Mouse (Mus musculus) gastrocnemius, postnatal 4 days (tissue): ENCODE measurements around the gene Fam187b. TPM values are rescaled to one million over a fixed set of nuclear protein-coding genes. Genes with fewer than 3 reads are reported as not detected.

Experiments
- DNase-seq, 2 experiments: peaks; one replicate each; pipeline ENCODE4 v3.0.0; 2021 to 2022; ENCODE audit warnings: low spot score in 2 of 2, mixed read lengths in 2 of 2
- total RNA-seq, 2 experiments: library from RNA; stranded (reverse); gene quantifications; 2 replicates each; pipeline ENCODE4 v1.2.3; 2021

Fam187b gene
- total RNA-seq, 2 experiments from 2014 or later = 0.20 TPM; not detected in 1

DNA sequence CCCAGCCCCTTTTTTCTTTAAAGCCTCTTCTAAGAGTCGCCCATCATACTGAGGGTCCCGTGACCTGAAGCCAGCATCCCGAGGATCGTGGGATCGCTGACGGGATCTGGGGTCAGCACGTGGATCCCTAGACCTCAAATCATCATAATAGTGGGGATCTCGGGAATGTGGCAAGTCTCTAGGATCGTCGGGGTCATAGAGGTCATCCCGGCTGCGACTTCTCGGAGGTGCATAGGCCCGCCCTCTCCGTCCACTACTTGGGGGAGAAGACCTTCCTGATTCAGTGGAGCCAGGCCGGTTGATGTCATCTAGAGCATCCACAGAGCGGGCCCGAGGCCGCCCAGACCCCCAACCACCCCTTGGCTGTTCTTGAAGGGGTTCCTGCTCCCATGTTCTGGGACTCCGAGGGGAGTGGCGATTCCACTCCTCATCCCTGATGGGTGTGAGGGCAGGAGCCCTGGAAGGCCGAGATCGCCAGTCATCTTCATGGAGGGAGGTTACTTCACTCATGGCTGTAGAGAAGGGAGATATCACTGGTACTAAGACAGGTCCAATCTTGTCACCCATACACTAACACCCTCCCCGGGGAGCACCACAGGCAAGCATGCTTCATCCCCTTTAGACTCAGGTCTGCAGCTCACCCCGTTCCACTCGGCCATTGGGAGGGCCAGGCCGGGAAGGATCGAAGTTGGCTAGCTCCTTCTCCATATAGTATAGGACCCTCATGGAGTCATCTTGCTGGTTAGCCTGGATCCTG lies 15.3 kb upstream of the Fam187b start:
- DNase-seq = no peak

DNA sequence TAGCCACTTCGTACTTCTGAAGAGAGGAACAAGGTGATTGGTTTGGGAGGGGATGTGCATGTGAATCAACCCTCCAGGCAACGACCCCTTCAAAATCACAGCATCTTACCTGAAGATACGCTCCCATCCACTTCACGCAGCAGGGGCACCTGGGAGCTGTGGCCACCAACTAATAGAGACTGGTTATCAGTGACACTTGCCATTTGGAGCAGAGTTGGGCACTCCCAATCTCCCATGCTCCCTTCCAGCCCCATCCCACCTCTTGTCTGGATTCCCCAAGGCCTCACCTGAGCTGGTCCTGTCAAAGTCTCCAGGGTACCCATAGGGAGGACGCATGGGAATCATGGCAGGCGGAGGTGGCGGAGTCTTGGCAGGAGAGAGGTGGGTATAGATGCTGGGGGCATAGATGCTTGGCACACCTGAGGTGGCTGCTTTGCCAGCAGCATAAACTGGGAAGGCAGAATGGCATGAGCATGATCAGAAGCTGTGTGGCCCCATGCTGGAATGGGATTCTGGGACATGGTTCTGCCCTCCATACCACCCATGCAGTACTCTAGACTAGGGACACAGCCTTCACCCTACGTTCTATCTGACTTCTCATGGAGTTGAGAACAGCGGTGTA lies 14.6 kb upstream of the Fam187b start:
- DNase-seq = no peak

DNA sequence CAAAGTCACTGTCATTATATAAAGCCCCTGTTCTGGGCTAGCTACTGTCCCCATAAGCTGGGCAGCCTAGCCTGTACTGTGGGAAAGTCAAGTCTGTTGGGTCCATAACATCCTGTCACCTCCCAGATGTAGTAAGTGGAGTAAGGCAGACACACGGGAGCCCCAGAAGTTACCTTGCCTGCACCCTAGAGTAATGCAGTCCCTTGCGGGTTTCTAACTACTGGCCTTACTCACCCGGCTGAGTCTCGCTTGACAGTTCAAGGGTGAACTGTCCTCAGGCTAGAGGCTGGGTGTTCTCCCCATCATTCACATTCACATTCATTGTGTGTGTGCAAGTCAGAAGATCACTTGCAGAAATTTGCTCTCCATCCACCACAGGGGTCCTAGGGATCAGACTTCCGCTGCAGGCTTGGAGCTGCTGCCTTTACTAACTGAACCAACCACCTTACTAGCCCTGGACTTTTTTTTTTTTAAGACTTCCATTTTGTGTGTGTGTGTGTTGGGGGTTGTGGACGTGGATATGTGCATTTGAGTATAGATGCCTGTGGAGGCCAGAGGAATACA lies 13.7 kb upstream of the Fam187b start:
- DNase-seq = no peak

DNA sequence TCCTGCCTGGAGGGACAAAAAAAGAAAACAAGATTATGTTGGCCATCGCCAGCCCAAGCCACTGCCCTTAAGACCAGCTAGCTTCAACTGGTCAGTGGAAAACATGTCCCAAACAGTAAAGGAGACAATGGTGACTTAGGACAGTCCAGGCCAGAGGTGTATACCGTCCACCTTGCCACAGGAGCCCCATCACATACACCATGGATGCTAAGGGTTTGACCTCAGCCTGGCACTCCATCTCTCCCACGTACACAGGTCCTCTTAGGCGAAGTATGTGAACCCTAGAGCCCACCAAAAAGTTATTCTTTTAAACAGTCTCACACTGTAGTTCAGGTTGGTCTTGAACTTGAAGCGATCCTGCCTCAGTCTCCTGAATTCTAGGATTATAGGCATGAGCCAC lies 10.7 kb upstream of the Fam187b start:
- no peak for DNase-seq

DNA sequence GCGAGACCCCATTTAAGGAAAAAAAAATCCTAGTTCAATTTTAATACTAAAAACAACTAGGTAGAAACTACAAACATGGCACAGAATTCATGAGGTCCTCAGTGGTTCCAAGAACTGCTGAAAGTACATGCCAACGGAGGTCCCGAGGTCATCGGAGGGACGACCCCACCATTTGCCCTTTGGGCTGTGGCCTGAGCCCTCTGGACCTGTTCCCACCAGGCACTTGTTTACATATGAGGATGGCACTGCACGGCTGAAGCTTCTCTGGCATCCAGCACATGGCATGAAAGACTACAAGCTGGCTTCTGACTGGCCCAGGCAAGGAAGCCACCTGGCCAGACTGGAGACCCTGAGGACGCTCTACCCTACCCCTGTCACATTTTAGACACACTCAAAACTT lies 9.2 kb upstream of the Fam187b start:
- DNase-seq = no peak

DNA sequence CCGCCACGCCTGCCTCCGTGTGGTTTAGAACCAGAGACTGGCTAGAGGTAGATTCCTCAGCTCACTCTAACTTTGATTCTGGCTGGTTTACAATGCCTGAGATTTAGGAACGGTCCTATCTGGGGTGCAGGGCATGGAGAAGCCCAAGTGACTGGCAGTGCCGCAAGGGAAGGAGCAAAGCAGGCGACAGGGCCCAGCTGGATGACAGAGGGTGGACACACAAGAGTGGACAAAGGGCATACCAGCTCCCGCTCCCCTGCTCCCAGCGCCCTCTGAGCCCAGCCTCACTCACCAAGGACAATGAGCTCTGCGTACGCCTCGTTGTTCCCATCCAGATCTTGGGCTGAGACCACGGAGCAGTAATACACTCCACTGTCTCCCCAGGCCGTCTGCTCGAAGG lies 7.9 kb upstream of the Fam187b start:
- DNase-seq = no peak

DNA sequence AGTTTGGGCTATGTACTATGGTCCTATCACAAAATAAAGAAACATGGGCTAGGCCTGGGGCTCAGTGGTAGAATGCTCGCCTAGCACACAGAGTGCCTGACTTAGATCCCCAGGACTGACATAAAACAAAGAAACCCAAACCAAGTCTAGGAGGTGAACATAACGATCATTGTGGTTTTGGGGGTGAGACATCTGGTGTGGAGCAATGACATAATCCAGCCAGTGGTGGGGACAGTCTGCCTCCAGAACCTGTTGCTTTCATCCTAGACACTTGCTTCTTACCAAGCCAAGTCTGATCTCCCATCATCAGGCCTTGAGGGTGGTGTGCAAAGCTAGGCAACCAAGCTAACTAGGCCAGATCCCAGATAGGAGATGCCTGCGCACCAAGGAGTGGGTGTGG lies 6.9 kb upstream of the Fam187b start:
- no peak for DNase-seq

DNA sequence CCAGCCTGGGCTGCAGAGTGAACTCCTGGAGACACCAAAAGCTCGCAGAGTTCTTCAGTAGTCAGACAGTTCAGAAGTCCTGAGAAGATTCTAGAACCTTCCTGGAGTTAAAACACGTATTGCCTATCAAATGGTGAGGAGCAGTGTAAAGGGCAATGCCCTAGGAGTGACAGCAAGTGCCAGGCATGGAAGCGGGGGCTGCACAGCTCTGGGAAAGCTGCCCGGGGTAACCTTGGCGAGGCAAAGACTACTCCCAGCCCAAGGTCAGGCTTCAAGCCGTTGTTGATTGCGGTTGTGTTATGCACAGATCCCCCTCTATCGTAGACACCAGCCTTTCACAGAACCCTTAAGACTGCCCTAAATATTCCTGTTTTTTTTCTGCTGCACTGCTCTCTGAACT lies 5.0 kb upstream of the Fam187b start:
- no peak for DNase-seq

DNA sequence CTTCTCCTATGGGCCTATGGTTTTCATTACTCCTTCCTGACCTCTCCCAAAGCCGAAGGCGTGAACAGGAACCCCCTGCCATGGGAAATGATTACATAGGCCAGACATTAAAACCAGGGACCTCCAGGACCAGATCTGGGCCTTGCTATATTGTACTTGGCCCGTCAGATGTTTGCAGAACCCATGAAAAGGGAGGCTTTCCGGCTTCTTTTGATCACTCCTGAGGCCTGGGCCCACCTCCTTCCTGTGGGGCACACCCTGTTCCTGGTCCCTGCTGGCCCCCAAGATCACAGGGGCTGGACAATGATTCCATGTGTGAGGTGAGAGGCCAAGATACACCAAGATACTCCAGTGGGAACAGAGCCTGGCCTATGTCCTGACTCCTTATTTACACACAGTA lies 4.4 kb upstream of the Fam187b start:
- DNase-seq = no peak

DNA sequence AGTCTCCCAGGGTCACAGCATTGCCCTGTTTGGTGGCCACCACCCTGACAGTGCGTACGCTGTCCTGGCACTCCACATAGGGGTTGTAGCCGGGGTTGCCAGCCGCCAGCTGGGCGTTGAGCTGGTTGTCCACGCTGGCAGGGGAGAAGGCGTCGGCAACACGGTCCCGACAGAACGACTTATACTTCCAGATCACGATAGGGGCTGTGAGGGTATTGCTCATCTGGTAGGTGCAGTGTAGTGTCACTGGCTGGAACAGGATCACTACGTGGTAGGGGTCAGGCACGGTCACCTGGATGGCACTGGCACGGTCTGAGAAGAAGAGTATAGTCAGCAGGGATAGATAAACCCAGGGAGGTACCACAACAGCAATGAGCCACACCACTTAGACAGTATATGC lies 1.7 kb upstream of the Fam187b start:
- DNase-seq = no peak

DNA sequence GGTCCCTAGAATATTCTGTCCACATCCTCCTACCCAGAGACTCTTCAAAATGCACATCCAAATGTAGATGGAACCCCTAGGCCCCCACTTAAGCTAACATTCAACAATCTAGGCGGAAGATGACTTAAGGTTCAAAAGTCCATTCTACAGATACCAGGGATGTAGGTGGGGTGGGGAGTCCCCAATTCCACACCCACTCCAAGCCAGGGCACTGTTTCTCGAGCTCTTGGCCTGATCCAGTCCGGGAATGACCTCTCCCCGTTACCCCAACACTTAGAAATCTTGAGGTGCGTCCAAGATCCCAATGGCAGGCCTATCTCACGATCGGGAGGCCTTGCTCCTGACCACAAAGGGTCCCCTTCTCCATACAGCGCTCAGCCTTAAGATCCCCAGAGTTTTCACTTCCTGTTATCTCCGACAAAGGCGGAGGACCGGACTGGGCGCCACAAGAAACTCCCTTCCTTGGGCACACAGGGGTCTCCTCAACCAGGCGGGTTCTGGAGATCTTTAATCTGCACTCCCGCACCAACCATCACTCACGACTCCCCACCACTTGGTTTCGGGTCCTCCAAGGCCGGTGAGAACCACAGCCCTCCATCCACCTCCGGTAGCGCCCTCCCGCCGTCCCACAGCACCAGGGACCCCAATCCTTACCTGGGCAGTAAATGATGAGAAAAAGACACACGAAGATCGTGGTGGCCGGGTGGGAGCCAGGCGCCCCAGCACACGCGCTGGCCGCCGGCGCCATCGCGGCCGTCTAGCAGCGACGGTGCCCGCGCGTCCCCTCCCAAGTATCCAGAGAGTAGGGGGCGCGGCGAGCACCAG lies 952 bp upstream of the Fam187b start:
- DNase-seq = no peak

DNA sequence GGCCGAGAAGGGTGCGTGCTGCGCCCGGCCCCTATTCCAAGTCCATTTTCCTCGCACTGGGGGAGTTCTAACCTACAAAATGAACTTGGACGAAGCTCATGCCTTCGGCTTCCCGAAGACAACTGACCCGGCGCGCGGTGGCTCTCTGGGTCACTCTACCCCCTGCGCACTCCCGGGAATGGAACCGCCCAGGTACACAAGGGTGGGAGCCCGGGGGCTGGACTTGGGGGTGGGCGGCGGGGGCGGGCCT lies 414 bp upstream of the Fam187b start, which contains the start of gene Lsr:
Gene Lsr, minus strand, starts transcription at position 214 of the 250 bp plus-strand sequence.
- DNase-seq = no peak

DNA sequence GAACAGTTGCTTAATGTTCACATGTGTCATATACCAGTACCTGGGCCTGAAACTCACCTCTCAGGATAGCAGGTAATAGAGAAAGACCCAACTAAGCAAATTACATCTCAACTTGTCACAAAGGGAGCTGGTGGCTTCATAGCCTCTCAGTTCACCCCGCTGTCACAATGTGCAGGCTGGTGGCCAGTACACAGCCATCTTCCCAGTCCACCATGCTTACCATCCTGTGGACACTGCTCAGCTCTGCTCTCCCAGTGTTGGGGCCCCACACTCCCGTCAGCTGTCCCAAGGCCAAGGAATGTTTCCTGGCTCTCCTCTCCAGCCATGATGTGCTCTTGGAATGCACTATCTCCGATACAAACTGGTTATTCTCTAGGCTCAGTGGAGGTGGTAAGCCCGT lies 8.1 kb downstream of the Fam187b start:
- DNase-seq = no peak

DNA sequence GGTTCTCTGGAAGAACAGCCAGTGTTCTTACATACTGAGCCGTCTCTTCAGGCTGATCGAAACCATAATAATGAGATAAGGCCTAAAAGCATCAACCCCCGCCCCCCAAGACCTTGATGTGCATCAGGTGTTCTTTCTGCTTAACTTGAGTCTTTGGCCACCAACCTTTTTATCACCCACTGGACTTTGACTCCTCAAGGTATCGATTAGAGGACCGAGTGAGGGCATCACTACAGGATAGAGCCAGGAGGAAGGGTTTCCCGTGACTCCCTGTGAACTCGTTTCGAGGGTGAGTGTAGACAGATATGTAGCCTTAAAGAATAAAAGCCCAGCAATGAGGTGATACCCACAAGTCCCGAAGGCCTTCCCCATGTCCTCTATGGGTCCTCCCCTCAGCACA lies 11.8 kb downstream of the Fam187b start:
- DNase-seq = no peak

DNA sequence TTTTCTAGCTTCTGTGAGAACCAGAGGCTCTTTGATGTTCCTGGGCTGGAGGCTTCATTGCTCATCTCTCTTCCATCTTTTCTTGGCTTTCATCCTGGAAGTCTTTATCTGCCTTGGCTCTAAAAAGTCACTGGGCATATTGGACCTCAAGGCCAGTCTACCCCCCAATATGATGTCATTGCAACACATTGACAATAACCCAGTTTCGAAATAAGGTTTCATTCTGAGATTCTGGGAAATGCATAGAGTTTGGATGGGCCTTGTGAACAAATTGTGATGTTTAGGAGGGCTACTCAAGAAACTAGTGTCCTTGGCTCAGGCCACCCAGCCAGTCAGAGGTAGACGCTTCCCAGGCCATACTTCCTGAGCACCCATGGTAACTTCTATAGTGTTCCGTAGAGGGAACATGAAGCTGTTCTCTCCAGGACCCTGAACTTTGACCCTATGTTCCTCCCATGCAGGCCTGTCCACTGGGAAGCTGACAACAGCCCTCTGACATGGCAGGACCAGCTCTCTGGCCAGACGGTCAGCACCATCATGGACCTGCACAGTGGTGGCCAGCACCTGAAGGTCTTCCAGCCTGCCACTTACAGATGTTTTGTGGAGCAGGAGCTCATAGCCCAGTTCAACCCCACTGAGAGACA lies 15.1 kb downstream of the Fam187b start:
- DNase-seq = no peak

DNA sequence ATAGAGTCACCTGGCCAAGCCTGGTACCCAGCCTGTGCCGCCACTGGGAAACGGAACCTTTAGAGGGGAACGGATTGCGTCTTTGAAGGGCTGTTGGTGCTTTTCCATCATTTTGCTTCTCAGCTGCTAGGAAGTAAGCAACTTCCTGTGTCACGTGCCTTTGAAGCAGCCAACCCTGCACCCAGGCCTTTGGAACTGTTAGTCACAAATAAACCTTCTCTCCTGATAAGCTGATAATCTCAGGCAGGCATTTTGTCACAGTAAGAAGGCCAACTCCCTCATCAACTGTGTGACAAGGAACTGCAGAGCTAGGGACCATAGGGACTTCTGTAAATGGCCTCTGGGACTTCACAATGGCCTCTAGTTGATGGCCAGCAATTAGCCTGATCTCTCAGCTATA lies 18.6 kb downstream of the Fam187b start:
- DNase-seq = no peak

DNA sequence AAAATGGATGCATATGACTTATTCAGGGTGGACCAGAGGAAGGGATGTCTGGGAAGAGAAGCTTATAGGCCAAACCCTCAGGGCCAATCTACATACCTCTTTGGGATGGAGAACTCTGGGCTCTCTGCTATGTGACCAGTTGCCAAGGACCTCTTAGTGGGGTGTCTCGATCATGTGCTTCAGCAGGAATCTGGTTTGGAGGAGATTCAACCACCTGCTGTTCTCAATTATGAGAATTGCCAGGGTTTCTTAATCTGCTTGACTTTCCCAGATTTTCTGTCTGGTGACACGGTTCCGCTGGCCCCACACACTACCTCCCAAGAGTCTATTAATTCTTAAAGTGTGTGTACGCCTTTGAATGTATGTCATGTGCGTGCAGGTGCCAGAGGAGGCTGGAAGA lies 20.4 kb downstream of the Fam187b start:
- DNase-seq = no peak

DNA sequence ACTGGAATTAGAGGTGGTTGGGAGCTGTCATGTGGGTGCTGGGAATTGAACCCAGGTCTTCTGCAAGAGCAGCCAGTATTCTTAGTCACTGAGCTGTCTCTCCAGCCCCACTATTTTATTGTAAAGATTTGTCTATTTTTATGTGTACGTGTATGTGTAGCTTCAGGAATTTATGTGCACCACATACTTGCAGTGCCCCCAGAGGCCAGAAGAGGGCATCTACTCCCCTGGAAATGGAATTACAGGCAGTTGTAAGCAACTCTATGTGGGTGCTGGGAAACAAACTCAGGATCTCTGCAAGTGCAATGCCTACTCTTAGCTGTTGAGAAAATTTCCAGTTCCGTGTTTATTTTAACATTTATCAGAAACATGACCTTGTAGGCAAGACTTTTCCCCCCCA lies 22.9 kb downstream of the Fam187b start:
- DNase-seq = no peak

DNA sequence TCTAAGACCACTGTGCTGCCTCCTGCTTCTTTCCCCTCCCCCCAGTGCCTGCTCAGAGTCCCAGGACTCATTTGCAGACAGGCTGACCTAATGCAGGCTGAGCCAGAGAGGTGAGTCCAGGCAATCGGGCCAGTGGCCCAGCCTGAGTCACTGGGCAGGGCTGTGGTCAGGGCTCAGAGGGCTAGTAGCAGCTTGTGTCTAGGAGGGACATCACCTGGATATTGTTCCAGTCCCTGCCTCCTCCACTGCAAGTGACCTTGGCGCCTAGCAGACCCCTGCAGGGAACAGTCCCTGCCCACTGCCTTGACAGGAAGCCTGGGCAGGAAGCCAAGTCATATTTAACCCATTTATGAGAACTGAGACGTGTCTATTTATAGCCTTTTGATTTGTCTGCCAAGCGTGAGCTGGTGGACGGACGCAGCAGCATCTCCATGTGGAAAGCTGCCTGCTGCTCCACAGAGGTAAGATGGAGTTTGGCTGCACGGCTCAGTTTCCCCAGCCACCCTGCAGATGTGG lies 27.0 kb downstream of the Fam187b start:
- peak in 1 of 2 experiments; percentile 33 for DNase-seq

DNA sequence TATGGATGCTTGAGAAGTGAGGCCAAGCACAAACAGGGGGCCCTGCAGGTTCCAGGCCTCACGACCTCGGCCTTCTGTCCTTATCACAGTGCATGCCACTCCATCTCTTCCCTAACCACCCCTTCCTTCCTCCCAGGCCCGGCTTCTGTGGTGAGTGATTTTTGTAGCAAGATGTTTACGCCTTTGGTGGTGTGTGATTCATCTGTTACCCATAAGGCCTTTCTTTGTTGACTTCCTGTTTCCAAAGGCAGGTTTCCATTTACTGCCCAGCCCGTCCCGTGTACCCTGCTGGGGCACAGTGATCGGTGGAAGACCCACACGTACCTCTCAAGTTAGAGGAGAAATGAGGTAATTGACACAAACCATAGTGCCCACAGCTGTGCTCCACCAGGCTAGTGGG lies 29.1 kb downstream of the Fam187b start:
- DNase-seq = no peak

DNA sequence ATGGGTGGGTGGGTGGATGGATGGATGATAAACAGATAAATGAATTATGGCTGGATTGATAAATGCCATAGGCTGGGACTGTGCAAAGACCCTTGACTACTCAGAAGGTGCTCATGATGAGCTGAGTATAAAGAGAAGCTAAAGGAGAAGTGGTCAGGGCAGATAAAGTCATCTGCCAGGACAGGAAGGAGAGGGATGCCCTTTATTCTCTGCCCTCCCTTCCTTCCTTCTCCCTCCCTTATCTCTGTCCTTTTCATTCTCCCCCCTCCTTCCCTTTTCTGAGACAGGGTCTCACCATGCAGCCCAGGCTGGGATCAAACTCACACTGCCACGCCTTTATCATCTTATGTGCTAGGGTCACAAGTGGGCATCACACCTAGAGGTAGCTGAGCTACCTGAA lies 34.2 kb downstream of the Fam187b start:
- no peak for DNase-seq
